Mouse (Mus musculus) adrenal gland, adult (tissue): Measurements from ENCODE around the gene Gna12.
A peak's percentile ranks its signal among the peaks of the same experiment; 100 is the strongest.

ENCODE experiments used
- DNase-seq, 2 experiments: peaks; one replicate each; pipeline ENCODE4 v3.0.0; 2022 to 2023; ENCODE audit warnings: low spot score in 1 of 2; ENCODE audit not compliant: inconsistent age in 2 of 2

The Gna12 gene

GRCm38 (mm10) chr5:140827896-140828295 lies 2.3 kb downstream of the Gna12 start:
- peak in 1 of 2 experiments; percentile 73 for DNase-seq

- DNase-seq: peak in 1 of 2 experiments; percentile 34
Observed at GRCm38 (mm10) chr5:140827413-140827812, 2.8 kb downstream of the Gna12 start.

DNA sequence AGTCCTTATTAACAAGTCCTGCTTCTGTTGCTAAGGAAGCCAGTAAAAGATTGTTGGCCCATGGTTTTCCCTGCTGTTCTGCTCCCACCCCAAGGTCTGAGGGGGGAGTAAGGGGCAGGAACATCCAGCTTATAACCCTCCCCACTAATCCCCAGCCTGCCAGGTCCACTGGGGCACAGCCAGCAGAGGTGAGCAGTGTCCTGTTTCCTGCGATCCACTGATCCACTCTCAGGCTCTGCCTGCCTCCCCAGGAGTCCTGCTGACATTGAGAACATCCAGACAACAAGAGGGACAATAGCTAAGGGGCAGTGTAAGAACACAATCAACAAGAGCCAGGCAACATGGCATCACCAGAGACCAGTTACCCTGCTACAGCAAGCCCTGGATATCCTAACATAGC lies 3.4 kb downstream of the Gna12 start:
- peak in 1 of 2 experiments; percentile 70 for DNase-seq

- no peak for DNase-seq
Observed at GRCm38 (mm10) chr5:140826118-140826517, 4.1 kb downstream of the Gna12 start.

DNA sequence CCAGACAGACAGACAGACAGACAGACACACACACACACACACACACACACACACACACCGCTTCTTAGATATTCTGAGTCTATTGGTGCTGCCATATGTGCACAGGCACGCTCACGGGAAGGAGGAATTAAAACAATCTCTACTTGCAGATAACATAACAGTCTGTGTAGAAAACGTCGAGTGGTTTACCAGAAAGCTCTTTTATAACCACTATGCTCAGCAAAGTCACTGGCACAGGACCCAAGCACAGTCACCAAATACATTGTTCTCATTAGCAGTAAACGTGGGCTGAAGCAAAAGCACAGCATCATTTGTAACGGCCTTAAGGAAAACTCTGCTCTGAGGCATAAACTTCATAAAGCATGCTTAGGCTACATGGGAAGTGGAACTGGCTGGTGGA lies 6.1 kb downstream of the Gna12 start:
- DNase-seq: peak in 1 of 2 experiments; percentile 47

GRCm38 (mm10) chr5:140823386-140823785 lies 6.8 kb downstream of the Gna12 start:
- peak in 1 of 2 experiments; percentile 69 for DNase-seq

GRCm38 (mm10) chr5:140821951-140822350 lies 8.3 kb downstream of the Gna12 start:
- DNase-seq: peak; percentile 69 to 83

DNA sequence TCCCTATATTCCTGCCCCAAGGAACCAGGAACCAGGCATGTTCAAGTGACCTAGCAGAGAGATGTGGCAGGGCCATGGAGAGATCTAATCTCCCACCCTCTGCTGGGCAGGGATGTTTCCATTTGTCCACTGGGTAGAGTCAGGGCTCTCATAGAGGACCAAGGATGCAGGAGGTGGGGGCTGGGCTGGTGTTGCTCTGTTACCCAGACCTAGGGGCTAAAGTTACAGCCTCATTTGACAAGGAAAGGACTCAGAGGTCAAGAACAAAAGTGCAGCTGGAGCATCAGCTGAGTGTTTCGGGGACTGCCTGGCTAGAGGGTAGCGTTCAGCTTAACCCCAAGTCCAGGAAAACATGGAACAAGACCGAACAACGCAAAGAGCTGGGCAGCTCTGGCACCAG lies 9.7 kb downstream of the Gna12 start:
- peak in 1 of 2 experiments; percentile 49 for DNase-seq

DNA sequence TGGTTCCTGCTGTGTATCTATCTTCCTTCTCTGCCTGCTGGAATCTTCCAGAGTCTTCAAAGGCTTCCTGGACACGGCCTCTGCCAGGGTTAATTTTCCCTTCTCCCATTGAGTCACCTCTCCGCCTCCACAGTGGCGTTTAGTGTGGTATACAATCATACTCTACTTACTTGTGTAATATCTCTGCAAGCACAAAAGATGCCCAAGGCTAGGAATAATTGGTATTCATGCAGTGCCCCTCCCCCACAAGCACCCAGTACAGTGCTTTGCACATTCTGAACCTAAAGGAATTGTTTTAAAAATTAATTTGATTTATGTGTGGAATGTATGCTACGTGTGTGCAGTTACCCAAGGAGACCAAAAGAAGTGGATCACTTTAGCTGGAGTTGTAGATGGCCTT lies 10.6 kb downstream of the Gna12 start:
- DNase-seq: peak in 1 of 2 experiments; percentile 81

DNA sequence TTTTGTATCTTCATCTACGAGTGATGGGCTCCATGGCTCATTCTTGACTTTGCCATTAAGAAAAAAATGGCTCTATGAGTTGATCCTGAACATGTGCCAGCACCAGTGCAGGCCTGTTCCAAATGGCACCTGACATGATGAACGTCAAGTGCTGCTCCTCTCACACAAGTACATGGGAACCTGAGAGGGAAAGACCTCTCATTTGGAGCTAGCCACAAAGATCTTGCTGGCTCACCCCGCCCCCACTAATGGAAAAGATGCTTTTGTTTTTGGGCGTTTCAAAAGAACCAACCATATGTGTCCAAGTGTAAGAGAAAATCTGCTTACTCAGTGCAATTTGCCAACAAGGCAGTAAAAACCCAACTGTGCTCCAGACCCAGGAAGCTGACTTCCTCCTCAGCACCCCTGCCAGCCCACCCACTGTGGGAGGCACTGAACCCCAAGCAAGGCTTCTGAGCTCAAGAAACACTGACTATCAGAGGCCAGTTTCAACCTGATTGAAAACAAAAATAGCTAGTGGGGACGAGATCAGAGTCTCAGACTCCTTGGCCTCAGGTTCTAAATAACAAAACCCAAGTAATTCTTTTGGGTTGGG lies 11.7 kb downstream of the Gna12 start:
- no peak for DNase-seq

- DNase-seq: no peak
Observed at GRCm38 (mm10) chr5:140816950-140817568, 13.2 kb downstream of the Gna12 start.

- no peak for DNase-seq
Observed at GRCm38 (mm10) chr5:140816008-140816407, 14.2 kb downstream of the Gna12 start.

DNA sequence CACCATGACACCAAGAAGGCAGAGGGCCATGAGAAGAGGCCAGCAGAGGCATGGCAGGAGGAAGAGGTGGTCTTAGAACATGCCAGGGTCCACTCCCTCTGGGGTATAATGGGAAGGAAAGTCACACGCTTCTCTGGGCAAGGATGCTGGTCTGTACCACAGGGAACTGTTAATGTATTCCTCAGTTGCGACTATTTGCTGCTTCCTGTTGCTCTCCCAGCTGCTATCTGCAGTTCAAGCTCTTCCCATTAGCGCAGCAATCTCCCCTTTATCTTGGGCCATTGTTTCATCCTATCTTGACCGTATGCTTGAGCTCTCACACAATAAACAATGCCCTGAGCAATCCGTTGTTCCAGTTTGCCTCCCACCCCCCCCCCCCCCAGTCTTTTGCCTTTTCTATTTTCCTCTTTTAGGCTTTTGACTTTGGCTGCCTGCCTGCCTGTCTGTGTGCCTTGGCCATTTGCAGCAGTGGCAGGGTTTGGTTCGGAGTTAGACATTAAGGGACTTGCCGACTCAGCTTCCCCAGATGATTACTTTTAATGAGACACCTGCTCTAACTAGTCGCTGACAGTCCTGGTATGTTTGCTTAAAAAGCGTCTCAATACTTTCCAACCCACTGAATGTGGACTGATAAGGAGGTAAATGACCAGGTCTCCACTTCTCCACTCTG lies 15.0 kb downstream of the Gna12 start:
- DNase-seq: no peak

DNA sequence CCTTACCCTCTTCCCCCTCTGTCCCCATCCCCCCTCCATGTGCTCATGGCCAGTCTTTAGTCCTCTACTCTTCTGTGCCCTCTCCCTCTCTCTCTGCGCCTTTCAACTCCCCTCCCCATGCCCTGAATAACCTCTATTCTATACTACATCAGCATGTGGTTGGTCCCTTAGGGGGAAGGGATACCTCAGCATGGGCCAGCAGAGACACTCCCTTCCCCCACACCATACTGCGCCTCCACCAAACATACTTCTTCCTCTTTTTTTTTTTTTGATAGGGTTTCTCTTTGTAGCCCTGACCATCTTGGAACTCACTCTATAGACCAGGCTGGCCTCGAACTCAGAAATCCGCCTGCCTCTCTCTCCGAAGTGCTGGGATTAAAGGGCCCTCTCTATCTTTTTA lies 15.8 kb downstream of the Gna12 start:
- DNase-seq: no peak

- DNase-seq: no peak
Observed at GRCm38 (mm10) chr5:140812699-140813098, 17.5 kb downstream of the Gna12 start.

DNA sequence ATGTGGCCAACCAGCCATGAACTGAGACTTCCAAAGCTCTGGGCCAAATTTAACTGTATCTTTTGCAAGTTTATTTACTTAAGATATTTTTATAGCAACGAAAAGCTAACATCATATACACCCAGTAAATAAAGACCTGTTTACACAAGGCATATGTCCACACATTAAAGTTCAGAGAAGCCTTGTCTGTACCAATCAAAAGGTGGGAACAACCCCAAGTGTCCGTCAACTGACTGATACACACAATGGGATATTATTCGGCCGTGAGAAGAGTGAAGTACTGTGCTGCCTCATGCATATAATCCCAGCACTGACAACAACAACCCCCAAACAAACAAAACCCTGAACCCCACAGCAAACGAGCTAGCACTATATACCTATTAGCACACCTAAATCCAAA lies 18.2 kb downstream of the Gna12 start:
- DNase-seq: no peak

GRCm38 (mm10) chr5:140811390-140811789 lies 18.8 kb downstream of the Gna12 start:
- DNase-seq: no peak

GRCm38 (mm10) chr5:140806939-140807338 lies 23.3 kb downstream of the Gna12 start:
- no peak for DNase-seq

GRCm38 (mm10) chr5:140806252-140806651 lies 24.0 kb downstream of the Gna12 start:
- DNase-seq: no peak

- DNase-seq: peak in 1 of 2 experiments; percentile 68
Observed at GRCm38 (mm10) chr5:140801782-140802181, 28.4 kb downstream of the Gna12 start.

- DNase-seq: peak; percentile 57 to 84
Observed at GRCm38 (mm10) chr5:140800288-140800923, 29.8 kb downstream of the Gna12 start.

- peak; percentile 44 to 84 for DNase-seq
Observed at GRCm38 (mm10) chr5:140799190-140799589, 31.0 kb downstream of the Gna12 start.
